Mouse (Mus musculus) spleen, adult 2 months (tissue): Measurements from ENCODE around the gene Thbs3.

Source experiments
- CTCF ChIP-seq: fragments of 200-500 bp; IDR thresholded peaks from 2 replicates; pipeline ENCODE4 v1.5.1; 2011; ENCODE audit warnings: mild to moderate bottlenecking, inconsistent platforms; ENCODE audit not compliant: insufficient read depth, insufficient read length, insufficient replicate concordance; ENCODE audit errors: extremely low read depth
- POLR2A ChIP-seq: fragments of 200-500 bp; IDR thresholded peaks from 2 replicates; pipeline ENCODE4 v1.6.1; 2011; ENCODE audit warnings: low read depth, low read length, inconsistent platforms

GRCm38 (mm10) chr3:89187197-89187596 is 27.8 kb upstream of the Thbs3 start:
- TF ChIP-seq POLR2A, result no peak
- TF ChIP-seq CTCF, result no peak
